Mouse (Mus musculus) CH12.LX (cell line): ENCODE data around the gene Fstl3. TPM values are rescaled to one million over a fixed set of nuclear protein-coding genes. Genes with fewer than 3 reads are reported as not detected.

ENCODE experiments used
- DNase-seq: peaks from one replicate; pipeline ENCODE4 v3.0.0-alpha.2; 2013; ENCODE audit errors: extremely low read depth
- H3K27ac ChIP-seq: 2 replicates; pipeline ENCODE4 v1.5.1; 2012; ENCODE audit warnings: low read depth, mild to moderate bottlenecking, control low read depth, moderate library complexity; ENCODE audit not compliant: insufficient read depth
- H3K27me3 ChIP-seq: replicated peaks from 2 replicates; pipeline ENCODE3; 2012; ENCODE audit warnings: inconsistent platforms
- H3K36me3 ChIP-seq, 2 experiments: replicated peaks in 1 of 2; 2 replicates each; pipeline versions ENCODE3 to v1.6.1; 2012; ENCODE audit warnings: inconsistent platforms in 1 of 2, low read length in 1 of 2, mild to moderate bottlenecking in 1 of 2, mixed read lengths in 1 of 2, moderate library complexity in 1 of 2; ENCODE audit not compliant: control insufficient read depth in 1 of 2, insufficient read depth in 1 of 2
- H3K4me1 ChIP-seq, 2 experiments: 2 replicates each; pipeline ENCODE4 v1.6.1; 2012; ENCODE audit warnings: inconsistent platforms in 1 of 2, moderate library complexity in 1 of 2; ENCODE audit not compliant: insufficient read depth in 2 of 2, control insufficient read depth in 1 of 2
- H3K4me2 ChIP-seq: 2 replicates; pipeline ENCODE4 v1.6.1; 2012; ENCODE audit warnings: low read depth, mild to moderate bottlenecking, control low read depth; ENCODE audit not compliant: poor library complexity, insufficient read depth, severe bottlenecking
- H3K4me3 ChIP-seq, 3 experiments: fragments of 150-350 bp in 1 of 3; sonication (generic) in 1 of 3; replicated peaks in 1 of 3; 2 replicates each; pipeline versions ENCODE3 to v1.5.1; 2011 to 2012; ENCODE audit warnings: low read depth in 2 of 3, low read length in 2 of 3, mild to moderate bottlenecking in 2 of 3, moderate library complexity in 2 of 3, control low read depth in 1 of 3, improper control_type of control experiment in 1 of 3, inconsistent platforms in 1 of 3, mixed read lengths in 1 of 3; ENCODE audit not compliant: poor library complexity in 1 of 3
- H3K79me2 ChIP-seq: replicated peaks from 2 replicates; pipeline ENCODE4 v1.6.1; 2012; ENCODE audit warnings: mild to moderate bottlenecking, moderate library complexity; ENCODE audit not compliant: control insufficient read depth, poor library complexity, insufficient read depth, severe bottlenecking; ENCODE audit errors: extremely low read depth
- H3K9ac ChIP-seq: 2 replicates; pipeline ENCODE4 v1.6.1; 2012; ENCODE audit warnings: low read depth, mild to moderate bottlenecking, control low read depth, moderate library complexity; ENCODE audit not compliant: insufficient read depth
- H3K9me3 ChIP-seq: replicated peaks from 2 replicates; pipeline ENCODE3; 2012; ENCODE audit warnings: low read length, inconsistent platforms, mixed read lengths
- CHD1 ChIP-seq: IDR thresholded peaks from 2 replicates; pipeline ENCODE4 v1.6.1; 2012; ENCODE audit warnings: low read depth, low read length, improper control_type of control experiment, inconsistent platforms
- CHD2 ChIP-seq: IDR thresholded peaks from 2 replicates; pipeline ENCODE4 v1.6.1; 2011; ENCODE audit warnings: low read length, improper control_type of control experiment
- CTCF ChIP-seq, 2 experiments: IDR thresholded peaks in 1 of 2; conservative IDR thresholded peaks in 1 of 2; 2 replicates each; pipeline ENCODE4 v1.5.1; 2011 to 2012; ENCODE audit warnings: low read depth in 2 of 2, low read length in 2 of 2, improper control_type of control experiment in 1 of 2, inconsistent platforms in 1 of 2, mild to moderate bottlenecking in 1 of 2, moderate library complexity in 1 of 2
- HCFC1 ChIP-seq: IDR thresholded peaks from 2 replicates; pipeline ENCODE4 v1.6.1; 2012; ENCODE audit warnings: low read depth, mild to moderate bottlenecking, inconsistent platforms, low read length, improper control_type of control experiment
- JUND ChIP-seq: conservative IDR thresholded peaks from 2 replicates; pipeline ENCODE4 v1.6.1; 2011; ENCODE audit warnings: low read depth, low read length, improper control_type of control experiment
- KAT2A ChIP-seq: IDR thresholded peaks from 2 replicates; pipeline ENCODE4 v1.6.1; 2012; ENCODE audit warnings: low read length, improper control_type of control experiment, inconsistent platforms; ENCODE audit not compliant: insufficient replicate concordance
- MAFK ChIP-seq: IDR thresholded peaks from 2 replicates; pipeline ENCODE4 v1.6.1; 2011; ENCODE audit warnings: low read length, improper control_type of control experiment; ENCODE audit not compliant: insufficient replicate concordance
- MAX ChIP-seq: IDR thresholded peaks from 2 replicates; pipeline ENCODE4 v1.6.1; 2011; ENCODE audit warnings: low read length, improper control_type of control experiment
- MAZ ChIP-seq: IDR thresholded peaks from 2 replicates; pipeline ENCODE4 v1.6.1; 2012; ENCODE audit warnings: low read depth, mild to moderate bottlenecking, inconsistent platforms, low read length, improper control_type of control experiment, moderate library complexity
- MEF2A ChIP-seq: IDR thresholded peaks from 2 replicates; pipeline ENCODE4 v1.6.1; 2014; ENCODE audit warnings: low read depth, mild to moderate bottlenecking, inconsistent platforms, low read length, improper control_type of control experiment, borderline replicate concordance
- MXI1 ChIP-seq: IDR thresholded peaks from 2 replicates; pipeline ENCODE4 v1.6.1; 2011; ENCODE audit warnings: mild to moderate bottlenecking, low read depth, low read length, improper control_type of control experiment
- MYC ChIP-seq: IDR thresholded peaks from 2 replicates; pipeline ENCODE4 v1.6.1; 2011; ENCODE audit warnings: low read depth, mild to moderate bottlenecking, improper control_type of control experiment, low read length
- NRF1 ChIP-seq: IDR thresholded peaks from 2 replicates; pipeline ENCODE4 v1.6.1; 2014; ENCODE audit warnings: low read depth, mild to moderate bottlenecking, inconsistent platforms, low read length, improper control_type of control experiment, moderate library complexity
- POLR2A ChIP-seq: IDR thresholded peaks from 2 replicates; pipeline ENCODE4 v1.6.1; 2011; ENCODE audit warnings: low read depth, mild to moderate bottlenecking, improper control_type of control experiment, low read length
- POLR2AphosphoS2 ChIP-seq: IDR thresholded peaks from 2 replicates; pipeline ENCODE4 v1.6.1; 2011; ENCODE audit warnings: low read depth, low read length, improper control_type of control experiment
- RCOR1 ChIP-seq: conservative IDR thresholded peaks from 2 replicates; pipeline ENCODE4 v1.6.1; 2012; ENCODE audit warnings: low read depth, mild to moderate bottlenecking, inconsistent platforms, low read length, improper control_type of control experiment
- UBTF ChIP-seq: IDR thresholded peaks from 2 replicates; pipeline ENCODE4 v1.6.1; 2012; ENCODE audit warnings: low read depth, mild to moderate bottlenecking, inconsistent platforms, low read length, improper control_type of control experiment, moderate library complexity
- USF1 ChIP-seq: IDR thresholded peaks from 2 replicates; pipeline ENCODE4 v1.6.1; 2014; ENCODE audit warnings: low read depth, mild to moderate bottlenecking, inconsistent platforms, low read length, improper control_type of control experiment
- USF2 ChIP-seq: conservative IDR thresholded peaks from 2 replicates; pipeline ENCODE4 v1.6.1; 2011; ENCODE audit warnings: low read depth, low read length, improper control_type of control experiment
- ZMIZ1 ChIP-seq: IDR thresholded peaks from 2 replicates; pipeline ENCODE4 v1.6.1; 2012; ENCODE audit warnings: low read depth, mild to moderate bottlenecking, inconsistent platforms, low read length, improper control_type of control experiment
- ZNF384 ChIP-seq: IDR thresholded peaks from 2 replicates; pipeline ENCODE4 v1.6.1; 2012; ENCODE audit warnings: low read depth, low read length, improper control_type of control experiment, inconsistent platforms
- dilution Hi-C: fragments of 300-500 bp; cut with MboI; formaldehyde crosslinking; loops from 2 replicates; pipeline ENCODE4 v1.14.3; 2020; ENCODE audit warnings: low sequenced_read_pairs; ENCODE audit not compliant: extremely low pct_unique_long_range_greater_than_20kb, extremely low pct_ligation_motif_present
- in situ Hi-C: fragments of 300-500 bp; cut with MboI; formaldehyde crosslinking; loops from 3 replicates; pipeline ENCODE4 v1.14.3; 2019; ENCODE audit warnings: low sequenced_read_pairs, low pct_ligation_motif_present, low pct_unique_long_range_greater_than_20kb, mixed read lengths
- polyA plus RNA-seq: library from polyadenylated mRNA; unstranded; fragments of >175 nt; gene quantifications from 2 replicates; pipeline ENCODE4 v1.2.1, GENCODE M21; 2012; ENCODE audit warnings: low read depth; ENCODE audit not compliant: insufficient read length
- total RNA-seq, 2 experiments: library from RNA; depleted of rRNA; stranded (reverse); fragments of 300-350 nt in 1 of 2; fragments of >200 nt in 1 of 2; gene quantifications; 2 replicates each; pipeline ENCODE4 v1.2.3; 2012 to 2014

Gene Fstl3
- total and polyA plus RNA-seq, 3 experiments, result 0.25 TPM; not detected in 2

- H3K36me3 ChIP-seq, result no peaks in the 10 kb centered on the region
- TF ChIP-seq KAT2A (no peak), USF1 (no peak), ZNF384 (0 out of 2 replicates have a peak, but pooled peaks have one; percentile 13), CTCF (conservative IDR thresholded peaks at IDR 0.05 in 1 of 2, IDR thresholded peaks at IDR 0.05 in 1 of 2; ENCODE audit: low read depth in 2 of 2, low read length in 2 of 2) (peak in 1 of 2 experiments; percentile 18; a peak in 2 of 4 replicates)
- H3K4me3 ChIP-seq, result no peak within 1 kb of the TSS
- no peak within 1 kb of the TSS for H3K27ac ChIP-seq
- no peak within 1 kb of the TSS for H3K9ac ChIP-seq
- H3K4me2 ChIP-seq, result no peak within 1 kb of the TSS
- in situ Hi-C loops, result no loop called here
- peaks cover 3% of the 10 kb centered on the region for H3K9me3 ChIP-seq
- peaks cover 62% of the 10 kb centered on the region for H3K27me3 ChIP-seq
- no peak for DNase-seq
- dilution Hi-C loops, result no loop called here
- peaks cover 2 to 5% of the 10 kb centered on the region in 2 experiments; a peak in 2 of 4 replicates for H3K4me1 ChIP-seq
- no peaks in the 10 kb centered on the region for H3K79me2 ChIP-seq
These were observed 43.7 kb downstream of the Fstl3 start, which contains the start of gene Misp for GRCm38 (mm10) chr10:79820782-79821181. Misp (plus strand) TSS chr10:79820989.

DNA sequence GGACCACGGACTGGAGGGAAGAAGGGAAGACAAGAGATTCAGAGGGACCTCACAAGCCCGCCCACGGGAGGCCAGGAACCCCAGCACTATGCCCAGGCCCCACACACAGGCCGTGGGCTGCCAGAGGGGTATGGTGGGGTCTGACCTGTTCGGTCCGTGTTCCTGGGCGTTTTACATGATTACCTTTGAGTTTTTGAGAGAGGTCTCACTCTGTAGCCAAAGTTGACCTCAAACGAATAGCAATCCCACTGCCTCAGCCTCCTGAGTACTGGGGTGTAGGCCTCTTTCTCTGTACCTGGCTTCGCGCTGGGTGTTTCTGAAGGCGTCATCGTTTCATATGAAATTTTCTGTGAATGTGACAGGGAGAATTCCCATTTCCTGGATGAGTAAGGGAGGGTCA, 44.7 kb downstream of the Fstl3 start:
- Histone ChIP-seq H3K36me3 (no peaks in the 10 kb centered on the region), H3K9ac (no peak overlapping the region), H3K79me2 (no peaks in the 10 kb centered on the region), H3K4me1 (peaks cover 2 to 5% of the 10 kb centered on the region in 2 experiments; a peak in 2 of 4 replicates), H3K27me3 (peaks cover 71% of the 10 kb centered on the region), H3K4me2 (no peak overlapping the region), H3K4me3 (no peak overlapping the region), H3K9me3 (peaks cover 3% of the 10 kb centered on the region), H3K27ac (no peak overlapping the region)
- TF ChIP-seq MYC, result no peak
- no peak for TF ChIP-seq KAT2A
- TF ChIP-seq MAZ, result no peak
- no peak for TF ChIP-seq POLR2A
- TF ChIP-seq UBTF, result no peak
- no peak for TF ChIP-seq POLR2AphosphoS2
- no peak for TF ChIP-seq ZMIZ1
- TF ChIP-seq CHD2, result no peak
- no peak for DNase-seq
- dilution Hi-C loops (no loop called here), in situ Hi-C loops (no loop called here)

GRCm38 (mm10) chr10:79822372-79822771, 45.3 kb downstream of the Fstl3 start:
- Histone ChIP-seq H3K9ac (no peak overlapping the region), H3K36me3 (no peaks in the 10 kb centered on the region), H3K4me3 (no peak overlapping the region), H3K4me1 (peaks cover 2 to 5% of the 10 kb centered on the region in 2 experiments; a peak in 2 of 4 replicates), H3K79me2 (no peaks in the 10 kb centered on the region), H3K9me3 (peaks cover 3% of the 10 kb centered on the region), H3K27ac (no peak overlapping the region), H3K4me2 (no peak overlapping the region), H3K27me3 (peaks cover 78% of the 10 kb centered on the region)
- dilution Hi-C loops (no loop called here), in situ Hi-C loops (no loop called here)
- TF ChIP-seq CHD2, result no peak
- no peak for TF ChIP-seq MAX
- TF ChIP-seq UBTF, result no peak
- no peak for TF ChIP-seq KAT2A
- no peak for TF ChIP-seq CTCF (conservative IDR thresholded peaks at IDR 0.05 in 1 of 2, IDR thresholded peaks at IDR 0.05 in 1 of 2; ENCODE audit: low read depth in 2 of 2, low read length in 2 of 2)
- no peak for TF ChIP-seq MAFK
- no peak for TF ChIP-seq JUND
- TF ChIP-seq POLR2AphosphoS2, result no peak
- TF ChIP-seq USF1, result no peak
- TF ChIP-seq CHD1, result no peak
- no peak for TF ChIP-seq NRF1
- TF ChIP-seq RCOR1, result no peak
- no peak for TF ChIP-seq MXI1
- TF ChIP-seq USF2, result no peak
- no peak for TF ChIP-seq HCFC1
- TF ChIP-seq MEF2A, result no peak
- no peak for DNase-seq
